Mouse (Mus musculus) spleen, adult 12 weeks (tissue): ENCODE measurements around the gene Sez6l.

Experiments
- DNase-seq: peaks from one replicate; pipeline ENCODE4 v3.0.0; 2022; ENCODE audit warnings: low spot score

Sez6l gene

GRCm38 (mm10) chr5:112576993-112577670 is at the start of gene Sez6l:
TSS of gene Sez6l (minus strand) at chr5:112577185.
- no peak for DNase-seq

- no peak for DNase-seq
Observed at GRCm38 (mm10) chr5:112625555-112626160, 48.7 kb upstream of the Sez6l start.

- DNase-seq: no peak
Observed at GRCm38 (mm10) chr5:112622946-112623345, 46.0 kb upstream of the Sez6l start.

- DNase-seq: no peak
Observed at GRCm38 (mm10) chr5:112620256-112620655, 43.3 kb upstream of the Sez6l start.

GRCm38 (mm10) chr5:112619344-112619743 is 42.4 kb upstream of the Sez6l start:
- DNase-seq: no peak

- no peak for DNase-seq
Observed at GRCm38 (mm10) chr5:112617602-112618247, 40.7 kb upstream of the Sez6l start.

- no peak for DNase-seq
Observed at GRCm38 (mm10) chr5:112615946-112616617, 39.1 kb upstream of the Sez6l start.

GRCm38 (mm10) chr5:112607867-112608516 is 31.0 kb upstream of the Sez6l start:
- no peak for DNase-seq

- DNase-seq: no peak
Observed at GRCm38 (mm10) chr5:112607119-112607518, 30.1 kb upstream of the Sez6l start.

GRCm38 (mm10) chr5:112605371-112605770 is 28.4 kb upstream of the Sez6l start:
- no peak for DNase-seq

- no peak for DNase-seq
Observed at GRCm38 (mm10) chr5:112604251-112604650, 27.3 kb upstream of the Sez6l start.

- no peak for DNase-seq
Observed at GRCm38 (mm10) chr5:112603594-112603993, 26.6 kb upstream of the Sez6l start.

- no peak for DNase-seq
Observed at GRCm38 (mm10) chr5:112600309-112600939, 23.4 kb upstream of the Sez6l start.

GRCm38 (mm10) chr5:112599538-112600308 is 22.7 kb upstream of the Sez6l start:
- no peak for DNase-seq

- no peak for DNase-seq
Observed at GRCm38 (mm10) chr5:112597876-112598275, 20.9 kb upstream of the Sez6l start.

GRCm38 (mm10) chr5:112597307-112597706 is 20.3 kb upstream of the Sez6l start:
- DNase-seq: no peak

GRCm38 (mm10) chr5:112596729-112597128 is 19.7 kb upstream of the Sez6l start:
- no peak for DNase-seq

- DNase-seq: no peak
Observed at GRCm38 (mm10) chr5:112595701-112596632, 19.0 kb upstream of the Sez6l start.

- no peak for DNase-seq
Observed at GRCm38 (mm10) chr5:112591706-112592105, 14.7 kb upstream of the Sez6l start.

- DNase-seq: no peak
Observed at GRCm38 (mm10) chr5:112586071-112586470, 9.1 kb upstream of the Sez6l start.
